Mouse (Mus musculus) layer of hippocampus, adult 9-10 months (tissue): ENCODE results near the gene Tbc1d4.

Source experiments
- DNase-seq: peaks from one replicate; pipeline ENCODE4 v3.0.0; 2022; ENCODE audit warnings: low spot score

Tbc1d4 gene

GRCm38 (mm10) chr14:101532090-101532695 lies 76.8 kb downstream of the Tbc1d4 start:
- DNase-seq: no peak

GRCm38 (mm10) chr14:101530455-101530854 lies 78.5 kb downstream of the Tbc1d4 start:
- no peak for DNase-seq

- no peak for DNase-seq
These were observed 79.8 kb downstream of the Tbc1d4 start for GRCm38 (mm10) chr14:101529194-101529593.

- DNase-seq: no peak
These were observed 81.5 kb downstream of the Tbc1d4 start for GRCm38 (mm10) chr14:101527420-101527996.

GRCm38 (mm10) chr14:101526478-101526877 lies 82.5 kb downstream of the Tbc1d4 start:
- DNase-seq: no peak

- no peak for DNase-seq
These were observed 89.0 kb downstream of the Tbc1d4 start for GRCm38 (mm10) chr14:101519964-101520363.

- no peak for DNase-seq
These were observed 90.7 kb downstream of the Tbc1d4 start for GRCm38 (mm10) chr14:101518259-101518658.

GRCm38 (mm10) chr14:101517801-101518200 lies 91.2 kb downstream of the Tbc1d4 start:
- no peak for DNase-seq

- DNase-seq: peak; percentile 60
These were observed 91.7 kb downstream of the Tbc1d4 start for GRCm38 (mm10) chr14:101517341-101517740.

- no peak for DNase-seq
These were observed 92.1 kb downstream of the Tbc1d4 start for GRCm38 (mm10) chr14:101516864-101517263.

- DNase-seq: no peak
These were observed 93.0 kb downstream of the Tbc1d4 start for GRCm38 (mm10) chr14:101516031-101516430.

- no peak for DNase-seq
These were observed 93.7 kb downstream of the Tbc1d4 start for GRCm38 (mm10) chr14:101515271-101515670.

GRCm38 (mm10) chr14:101514557-101514971 lies 94.4 kb downstream of the Tbc1d4 start:
- no peak for DNase-seq

- no peak for DNase-seq
These were observed 95.8 kb downstream of the Tbc1d4 start for GRCm38 (mm10) chr14:101513163-101513562.

GRCm38 (mm10) chr14:101511410-101511809 lies 97.6 kb downstream of the Tbc1d4 start:
- no peak for DNase-seq

GRCm38 (mm10) chr14:101510540-101511313 lies 98.3 kb downstream of the Tbc1d4 start:
- peak; percentile 11 for DNase-seq

- DNase-seq: no peak
These were observed 99.2 kb downstream of the Tbc1d4 start for GRCm38 (mm10) chr14:101509759-101510158.

GRCm38 (mm10) chr14:101507956-101508355 lies 101.0 kb downstream of the Tbc1d4 start:
- no peak for DNase-seq

- no peak for DNase-seq
These were observed 101.8 kb downstream of the Tbc1d4 start for GRCm38 (mm10) chr14:101507146-101507545.

- no peak for DNase-seq
These were observed 103.2 kb downstream of the Tbc1d4 start for GRCm38 (mm10) chr14:101505805-101506204.

GRCm38 (mm10) chr14:101504473-101505200 lies 104.4 kb downstream of the Tbc1d4 start:
- DNase-seq: no peak

- no peak for DNase-seq
These were observed 105.6 kb downstream of the Tbc1d4 start for GRCm38 (mm10) chr14:101503168-101503961.
